Mouse (Mus musculus) hindbrain, embryonic 10.5 days (tissue): ENCODE results near the gene Mmgt2. TPM values are rescaled to one million over a fixed set of nuclear protein-coding genes. Genes with fewer than 3 reads are reported as not detected.
"Not testable (repeated sequence)": the region's sequence is repeated elsewhere in the genome, so short reads cannot be mapped to it uniquely, and the experiment has no call there.

ENCODE experiments used
- DNase-seq: peaks from one replicate; pipeline ENCODE4 v3.0.0-alpha.2; 2017; ENCODE audit warnings: low spot score
- H3K27ac ChIP-seq: fragments of 300-500 bp; sonication (generic); 2 replicates; pipeline ENCODE4 v1.5.1; 2016; ENCODE audit warnings: mild to moderate bottlenecking, moderate library complexity
- H3K27me3 ChIP-seq: fragments of 300-500 bp; sonication (generic); 2 replicates; pipeline ENCODE4 v1.6.1; 2016; ENCODE audit warnings: mild to moderate bottlenecking; ENCODE audit not compliant: poor library complexity, insufficient read depth, severe bottlenecking
- H3K36me3 ChIP-seq: fragments of 300-500 bp; sonication (generic); 2 replicates; pipeline ENCODE4 v1.6.1; 2016; ENCODE audit warnings: mild to moderate bottlenecking, moderate library complexity
- H3K4me1 ChIP-seq: fragments of 300-500 bp; sonication (generic); replicated peaks from 2 replicates; pipeline ENCODE4 v1.6.1; 2016; ENCODE audit warnings: mild to moderate bottlenecking
- H3K4me3 ChIP-seq: fragments of 300-500 bp; sonication (generic); 2 replicates; pipeline ENCODE4 v1.5.1; 2016; ENCODE audit warnings: mild to moderate bottlenecking, moderate library complexity
- H3K9me3 ChIP-seq: fragments of 300-500 bp; sonication (generic); 2 replicates; pipeline ENCODE4 v1.6.1; 2016; ENCODE audit warnings: mild to moderate bottlenecking, moderate library complexity
- WGBS: fragments of 180-500 bp; shearing (Covaris S2); methylation state at CpG from one replicate; pipeline ENCODE4 v1.1.7; 2016; 5-methylcytosine and 5-hydroxymethylcytosine counted together
- polyA plus RNA-seq: library from polyadenylated mRNA; unstranded; fragments of >200 nt; fragmentation: Nextera tagmentation; extraction: Ambion mirVana; gene quantifications from 2 replicates; pipeline ENCODE4 v1.2.1, GENCODE M21; 2016

Gene Mmgt2
- polyA plus RNA-seq, 1 experiment from 2014 or later: 36.1 TPM

DNA sequence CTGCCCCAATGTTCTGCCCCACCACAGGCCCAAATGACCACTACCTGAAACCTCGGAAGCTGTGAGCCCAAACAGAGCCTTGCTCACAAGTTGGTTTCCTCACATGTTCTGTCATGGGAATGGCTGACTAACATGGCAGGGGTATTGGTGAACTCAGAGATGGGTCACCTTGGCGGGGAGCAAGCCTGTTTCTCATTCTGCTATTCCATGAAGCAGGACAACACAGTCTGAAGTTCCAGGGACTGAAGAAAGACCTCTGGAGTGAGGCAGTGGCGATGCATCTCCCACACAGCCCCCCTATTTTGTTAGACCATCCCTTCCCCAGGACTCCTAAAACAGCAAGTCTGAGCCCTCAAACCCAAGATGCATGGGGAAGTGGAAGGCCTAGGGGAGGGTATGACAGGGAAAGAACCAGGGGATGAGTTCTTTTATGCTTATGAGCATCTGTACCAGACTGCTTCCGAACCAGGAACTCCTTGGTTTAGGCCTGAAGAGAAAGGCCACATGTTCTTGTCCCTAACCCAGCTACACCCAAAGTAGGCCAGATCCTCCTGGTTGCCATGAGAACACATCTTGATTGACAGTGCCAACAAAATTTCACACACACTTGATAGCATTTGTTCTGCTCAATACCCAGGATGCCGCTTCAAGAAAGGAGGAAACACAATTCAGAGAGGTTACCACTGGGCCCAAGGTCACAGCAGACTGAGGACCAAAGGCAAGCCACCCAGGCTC lies 3.7 kb upstream of the Mmgt2 start:
- H3K4me1 ChIP-seq: peaks cover 79% of the 10 kb centered on the region

DNA sequence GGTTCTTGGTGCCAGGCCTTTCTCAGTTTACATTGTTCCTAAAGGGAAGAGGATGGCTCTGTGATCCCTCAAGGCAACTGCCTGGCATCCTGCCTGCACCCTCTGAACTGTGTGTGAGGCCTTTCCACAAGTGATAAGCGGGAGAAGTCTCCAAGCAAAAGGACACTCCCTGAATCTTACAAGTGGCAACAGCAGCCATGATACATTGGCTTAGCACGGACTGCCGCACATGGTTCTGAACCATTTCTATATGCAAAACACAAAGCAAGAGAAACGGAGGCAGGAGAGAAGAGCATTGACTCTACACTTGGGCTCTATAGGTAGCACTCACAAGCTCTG lies 3.2 kb upstream of the Mmgt2 start:
- Histone ChIP-seq H3K27me3 (no peaks in the 10 kb centered on the region), H3K36me3 (0 out of 2 replicates have a peak, but pooled peaks cover 2% of the 10 kb centered on the region), H3K4me3 (0 out of 2 replicates have a peak overlapping the region, but pooled peaks have one; percentile 86), H3K27ac (peak overlapping the region; percentile 50), H3K9me3 (no peaks in the 10 kb centered on the region), H3K4me1 (peaks cover 77% of the 10 kb centered on the region)
- DNase-seq: no peak
- 88% methylated on average over 4 of the region's 4 CpGs for WGBS

More for the DNA sequence above, 3.7 kb upstream of the Mmgt2 start:
- DNase-seq: no peak
- Histone ChIP-seq H3K4me3 (no peak overlapping the region), H3K27ac (peak overlapping the region; percentile 50), H3K27me3 (no peaks in the 10 kb centered on the region), H3K9me3 (no peaks in the 10 kb centered on the region), H3K36me3 (peaks cover 7% of the 10 kb centered on the region; the same call in 1 of the 2 replicates)
- WGBS: 86% methylated on average over 5 of the region's 5 CpGs

DNA sequence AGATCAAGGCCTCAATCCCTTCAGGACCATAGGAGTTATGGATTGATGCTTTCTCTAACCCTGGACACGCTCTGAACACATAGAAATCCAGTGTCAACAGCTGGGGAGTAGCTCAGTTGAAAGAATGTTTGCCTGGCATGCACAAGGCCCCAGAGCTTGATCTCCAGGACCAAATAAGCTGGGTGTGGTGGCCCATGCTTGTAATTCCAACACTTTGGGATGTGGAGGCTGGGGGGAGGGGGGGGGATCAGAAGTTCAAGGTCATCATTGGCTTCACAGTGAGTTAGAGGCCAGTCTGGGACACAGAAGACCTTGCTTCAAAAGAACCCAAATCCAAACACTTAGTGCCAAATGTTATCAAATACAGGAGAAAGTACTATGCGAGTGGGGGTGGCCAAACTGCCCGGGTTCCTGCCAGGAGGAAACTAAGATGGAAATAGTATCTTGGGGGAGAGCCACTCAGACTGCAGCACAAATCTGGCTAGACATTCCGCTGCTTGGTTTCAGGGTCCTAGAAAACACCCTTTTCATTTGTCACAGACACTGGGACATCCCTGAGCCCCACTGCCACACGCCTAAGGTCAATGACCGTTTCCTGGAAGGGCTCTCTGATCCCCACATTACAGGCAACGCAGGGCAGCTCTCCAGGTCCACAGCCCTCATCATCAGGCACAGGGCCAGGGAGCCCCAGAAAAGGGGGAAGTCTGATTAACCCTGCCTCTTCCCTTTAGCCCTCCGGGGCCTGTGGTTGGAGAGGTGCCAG lies 2.6 kb upstream of the Mmgt2 start:
- Histone ChIP-seq H3K36me3 (no peaks in the 10 kb centered on the region), H3K27me3 (no peaks in the 10 kb centered on the region), H3K4me1 (peaks cover 80% of the 10 kb centered on the region), H3K4me3 (peak overlapping the region; percentile 86), H3K9me3 (no peaks in the 10 kb centered on the region), H3K27ac (peak overlapping the region; percentile 69)
- WGBS: 55% methylated on average over 8 of the region's 8 CpGs
- DNase-seq: no peak

DNA sequence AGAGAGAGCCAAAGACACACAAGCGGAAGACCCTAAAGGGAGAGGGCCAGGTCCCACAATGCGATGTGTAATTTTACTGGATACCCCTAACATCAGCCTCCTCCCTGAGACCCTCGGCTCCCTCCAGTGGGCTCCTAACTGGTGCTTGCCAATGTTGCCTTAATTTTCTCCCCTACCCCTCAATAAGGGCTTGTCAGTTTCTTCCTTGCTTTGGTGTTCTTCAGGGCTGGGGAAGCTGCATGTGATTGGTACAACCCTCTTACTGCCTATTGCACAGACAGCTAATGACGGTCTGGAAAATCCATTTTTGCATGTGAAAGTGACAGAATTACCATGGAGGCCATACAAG lies 2.0 kb upstream of the Mmgt2 start:
- Histone ChIP-seq H3K9me3 (no peaks in the 10 kb centered on the region), H3K4me1 (peaks cover 80% of the 10 kb centered on the region)

DNA sequence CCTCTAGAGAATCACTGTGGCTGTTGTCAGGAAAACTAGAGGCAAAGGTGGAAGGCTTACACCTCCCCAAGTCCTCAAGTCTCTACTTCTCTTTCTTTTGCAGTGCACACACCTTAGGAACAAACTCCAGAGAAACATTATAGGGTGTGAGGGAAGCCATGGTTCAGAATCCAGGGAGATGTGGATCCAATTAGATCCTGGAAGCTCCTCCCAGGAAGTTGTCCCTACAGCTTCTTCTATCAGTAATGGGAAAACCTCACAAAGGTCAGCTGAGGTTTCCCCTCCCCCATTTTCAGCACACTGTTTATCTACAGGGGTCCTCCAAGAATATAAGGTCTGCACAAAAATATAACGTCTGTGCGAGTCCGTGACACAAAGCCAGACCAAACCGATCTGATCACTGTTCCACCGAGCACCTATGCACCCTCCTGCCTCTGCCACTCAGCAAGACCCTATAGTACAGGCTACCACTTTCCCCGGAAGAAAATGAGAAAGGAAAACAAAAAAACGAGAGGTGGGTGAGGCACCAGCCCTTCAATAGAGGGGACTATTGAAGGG lies 1.4 kb upstream of the Mmgt2 start:
- H3K9me3 ChIP-seq: no peaks in the 10 kb centered on the region
- DNase-seq: no peak
- H3K36me3 ChIP-seq: peaks cover 10% of the 10 kb centered on the region
- H3K4me3 ChIP-seq: peak overlapping the region; percentile 86
- H3K27me3 ChIP-seq: no peaks in the 10 kb centered on the region
- H3K4me1 ChIP-seq: peaks cover 78% of the 10 kb centered on the region
- 52% methylated on average over 7 of the region's 7 CpGs for WGBS
- peak overlapping the region; percentile 94 for H3K27ac ChIP-seq

More for the DNA sequence above, 2.0 kb upstream of the Mmgt2 start:
- peak overlapping the region; percentile 69; the same call in 1 of the 2 replicates for H3K27ac ChIP-seq
- no peak for DNase-seq
- H3K27me3 ChIP-seq: no peaks in the 10 kb centered on the region
- 65% methylated on average over 4 of the region's 4 CpGs for whole genome bisulfite sequencing
- H3K36me3 ChIP-seq: peaks cover 5% of the 10 kb centered on the region
- peak overlapping the region; percentile 86; the same call in 1 of the 2 replicates for H3K4me3 ChIP-seq

DNA sequence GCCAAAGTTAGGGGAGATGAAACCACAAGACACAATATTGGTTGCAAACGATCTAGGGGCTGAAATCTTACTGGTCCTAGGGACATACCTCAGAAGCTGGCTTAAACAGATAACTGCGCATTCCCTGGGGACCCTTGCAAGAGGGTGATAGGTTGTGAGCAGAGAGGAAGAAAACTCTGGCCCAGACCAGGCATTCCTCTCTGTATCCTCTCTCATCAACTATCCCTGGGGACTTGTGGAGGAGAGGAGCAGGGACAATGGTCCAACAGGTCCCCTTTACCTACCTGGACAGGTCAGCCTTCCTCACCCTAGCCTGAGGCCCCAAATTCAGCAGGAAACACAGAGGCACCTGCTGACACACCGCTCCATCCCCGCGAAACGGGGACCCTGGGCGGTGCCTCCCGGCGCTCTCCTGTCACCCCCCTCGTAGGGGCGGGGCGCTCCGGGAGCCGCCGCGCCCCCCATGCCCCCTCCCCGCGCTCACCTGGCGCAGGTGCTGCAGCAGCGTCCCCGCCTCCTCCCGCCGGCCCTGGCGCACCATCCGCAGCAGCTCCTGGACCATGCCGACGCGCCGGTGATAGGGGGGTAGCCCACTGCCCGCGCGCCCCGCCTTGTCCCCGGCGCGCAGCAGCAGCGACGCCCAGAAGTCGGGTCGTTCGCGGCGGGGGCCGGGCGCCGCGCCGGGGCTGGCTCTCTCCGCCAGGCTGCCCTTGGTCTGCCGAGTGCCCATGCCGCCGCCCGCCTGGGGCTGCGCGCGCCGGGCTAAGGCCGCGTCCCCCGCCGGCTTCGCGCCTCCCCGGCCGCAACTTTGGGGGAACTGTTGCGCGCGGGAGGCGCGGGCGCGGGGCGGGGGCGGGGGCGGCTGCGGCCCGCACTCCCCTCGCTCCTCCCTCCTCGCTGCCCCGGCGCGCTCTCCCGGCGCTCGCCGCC lies 538 bp upstream of the Mmgt2 start, which contains the start of gene Lrrc75a:
TSS of gene Lrrc75a (minus strand) at position 863 of the 930 bp plus-strand sequence.
- under 1% methylated on average over 82 of the region's 86 CpGs for whole genome bisulfite sequencing
- peak within 1 kb of the TSS; percentile 86 for H3K4me3 ChIP-seq
- H3K9me3 ChIP-seq: no peaks in the 10 kb centered on the region
- peaks cover 69% of the 10 kb centered on the region for H3K4me1 ChIP-seq
- DNase-seq: peak; percentile 38
- peaks cover 18% of the 10 kb centered on the region for H3K36me3 ChIP-seq
- peak within 1 kb of the TSS; percentile 94 for H3K27ac ChIP-seq
- H3K27me3 ChIP-seq: no peaks in the 10 kb centered on the region

DNA sequence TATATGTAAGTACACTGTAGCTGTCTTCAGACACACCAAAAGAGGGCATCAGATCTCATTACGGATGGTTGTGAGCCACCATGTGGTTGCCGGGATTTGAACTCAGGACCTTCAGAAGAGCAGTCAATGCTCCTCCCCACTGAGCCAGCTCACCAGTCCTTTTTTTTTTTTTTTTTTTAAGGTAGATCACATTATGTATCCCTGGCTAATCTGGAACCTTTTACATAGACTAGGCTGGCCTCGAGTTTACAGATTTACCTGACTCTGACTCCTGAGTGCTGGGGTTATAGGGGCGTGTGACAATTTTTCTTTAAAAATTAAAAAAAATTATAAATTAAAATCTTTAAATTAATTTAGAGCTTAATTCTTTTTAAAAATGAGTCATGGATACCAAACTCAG lies 1.3 kb downstream of the Mmgt2 start:
- not testable (repeated sequence) for H3K27ac ChIP-seq, H3K27me3 ChIP-seq, H3K9me3 ChIP-seq, DNase-seq
- 87% methylated on average over 4 of the region's 4 CpGs for WGBS
- Histone ChIP-seq H3K4me3 (peak overlapping the region; percentile 86; the same call in 1 of the 2 replicates), H3K36me3 (peaks cover 35% of the 10 kb centered on the region), H3K4me1 (peaks cover 55% of the 10 kb centered on the region)

DNA sequence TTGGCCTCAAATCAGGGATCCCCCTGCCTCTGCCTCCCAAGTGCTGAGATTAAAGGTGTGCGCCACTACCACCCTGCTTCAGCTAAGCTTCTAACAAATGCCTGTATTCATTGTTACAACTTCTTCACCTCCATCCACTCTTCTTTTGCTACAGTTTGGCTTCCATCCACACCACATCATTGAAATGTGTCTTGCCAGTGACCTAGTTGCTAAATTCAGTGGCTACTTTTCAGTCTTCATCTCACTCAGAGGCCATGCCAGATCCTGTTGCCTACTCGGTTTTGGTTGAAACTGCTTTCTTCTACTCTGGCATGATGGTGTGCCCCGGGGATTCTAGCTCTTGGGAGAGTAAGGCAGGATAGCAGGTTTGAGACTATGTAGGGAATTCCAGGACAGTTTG lies 3.1 kb downstream of the Mmgt2 start:
- WGBS: 96% methylated on average over 3 of the region's 3 CpGs
- H3K27me3 ChIP-seq: no peaks in the 10 kb centered on the region
- peaks cover 40% of the 10 kb centered on the region for H3K4me1 ChIP-seq
- DNase-seq: no peak
- H3K4me3 ChIP-seq: no peak overlapping the region
- H3K27ac ChIP-seq: no peak overlapping the region
- no peaks in the 10 kb centered on the region for H3K9me3 ChIP-seq
- H3K36me3 ChIP-seq: peaks cover 53% of the 10 kb centered on the region

DNA sequence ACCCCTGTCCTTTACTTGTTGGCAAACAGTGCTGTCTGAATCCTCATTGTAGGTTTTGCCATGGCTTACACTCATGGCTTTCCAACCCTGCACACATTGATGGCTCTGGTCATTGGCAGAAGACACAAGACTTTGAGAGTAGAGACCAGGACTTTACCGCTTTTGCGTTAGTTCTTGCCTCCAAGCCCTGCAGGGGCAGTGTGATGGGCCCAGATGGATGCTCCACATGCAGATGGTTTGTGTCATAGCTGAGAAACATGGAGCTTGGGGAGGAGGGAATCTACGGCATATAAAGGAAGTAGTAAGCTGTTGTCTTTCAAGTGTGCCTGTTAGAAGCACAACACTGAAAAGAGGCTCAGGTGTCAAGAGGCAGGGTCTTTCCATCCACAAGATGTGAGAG lies 3.6 kb downstream of the Mmgt2 start:
- WGBS: 96% methylated on average over 3 of the region's 3 CpGs
- H3K9me3 ChIP-seq: no peaks in the 10 kb centered on the region
- peaks cover 35% of the 10 kb centered on the region for H3K4me1 ChIP-seq
- DNase-seq: no peak
- peaks cover 58% of the 10 kb centered on the region for H3K36me3 ChIP-seq
- H3K4me3 ChIP-seq: no peak overlapping the region
- no peak overlapping the region for H3K27ac ChIP-seq
- no peaks in the 10 kb centered on the region for H3K27me3 ChIP-seq

DNA sequence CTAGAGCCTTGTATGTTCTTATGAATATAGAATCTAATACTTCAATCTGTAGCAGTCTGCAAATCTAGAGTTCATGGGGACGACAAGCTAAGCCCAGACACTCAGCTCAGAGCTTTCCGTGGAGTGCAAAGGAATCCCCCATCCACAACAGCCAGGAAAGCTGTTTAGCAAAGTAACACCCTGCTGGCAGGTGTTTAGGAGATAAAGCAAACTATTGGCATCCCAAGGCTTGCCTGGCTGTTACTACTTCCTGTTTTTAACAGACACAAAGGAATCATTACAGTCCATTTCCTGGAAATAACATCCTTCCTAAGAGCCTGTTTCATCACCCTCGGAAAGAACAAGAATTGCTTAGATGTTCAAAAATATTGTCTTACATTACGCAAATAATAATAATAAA lies 12.4 kb downstream of the Mmgt2 start:
- H3K27me3 ChIP-seq: no peaks in the 10 kb centered on the region
- no peaks in the 10 kb centered on the region for H3K9me3 ChIP-seq
- 69% methylated on average over 4 of the region's 4 CpGs for WGBS
- peaks cover 47% of the 10 kb centered on the region for H3K36me3 ChIP-seq
- H3K4me1 ChIP-seq: no peaks in the 10 kb centered on the region
- DNase-seq: no peak
- no peak overlapping the region for H3K4me3 ChIP-seq
- H3K27ac ChIP-seq: no peak overlapping the region

DNA sequence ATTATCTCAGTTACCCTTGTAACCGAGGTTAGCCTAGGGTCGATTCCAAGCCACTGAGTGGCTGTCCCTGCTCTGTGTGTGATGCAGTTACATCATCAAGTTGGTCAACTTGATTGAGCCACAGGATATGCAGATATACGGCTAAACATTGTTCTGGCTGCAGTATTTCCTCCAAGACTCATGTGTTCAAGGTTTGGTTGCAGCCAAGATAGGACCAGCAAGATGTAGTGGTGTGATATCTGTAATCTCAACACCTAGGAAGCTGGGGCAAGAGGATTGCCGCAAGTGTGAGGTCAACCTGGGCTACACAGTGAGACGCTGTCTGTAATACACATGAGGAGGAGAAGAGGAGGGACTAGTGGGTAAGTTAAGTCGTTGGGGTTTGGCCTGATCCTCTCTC lies 15.8 kb downstream of the Mmgt2 start:
- Histone ChIP-seq H3K27ac (no peak overlapping the region), H3K36me3 (peaks cover 42% of the 10 kb centered on the region), H3K27me3 (no peaks in the 10 kb centered on the region), H3K4me3 (no peak overlapping the region), H3K9me3 (no peaks in the 10 kb centered on the region), H3K4me1 (no peaks in the 10 kb centered on the region)
- 92% methylated on average over 6 of the region's 6 CpGs for WGBS
- DNase-seq: no peak

DNA sequence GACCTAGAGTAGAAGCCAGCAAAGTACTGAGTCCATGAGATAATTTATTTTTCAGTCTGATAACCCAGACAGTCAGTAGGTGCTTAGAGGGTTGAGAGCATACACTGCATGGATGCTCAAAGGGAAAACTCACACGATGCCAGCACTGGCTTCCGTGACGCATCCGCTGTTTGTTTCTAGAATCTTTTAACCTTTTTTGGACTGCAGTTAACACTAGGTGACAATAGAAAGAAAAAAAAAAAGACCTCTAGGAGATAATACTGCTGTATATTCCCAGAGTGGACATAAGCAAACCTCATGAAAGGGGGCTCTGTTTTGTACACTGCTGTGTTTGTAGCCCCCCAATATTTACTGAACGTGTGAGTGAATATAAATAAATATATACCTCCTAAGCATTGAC lies 20.5 kb downstream of the Mmgt2 start:
- Histone ChIP-seq H3K27ac (no peak overlapping the region), H3K4me1 (peaks cover 12% of the 10 kb centered on the region), H3K27me3 (no peaks in the 10 kb centered on the region), H3K36me3 (peaks cover 34% of the 10 kb centered on the region), H3K9me3 (no peaks in the 10 kb centered on the region), H3K4me3 (no peak overlapping the region)
- WGBS: 91% methylated on average over 5 of the region's 5 CpGs
- DNase-seq: no peak
